Mouse (Mus musculus) ES-Bruce4 (cell line): Measurements from ENCODE around the gene Slc30a2.

Experiments used
- CTCF ChIP-seq: IDR thresholded peaks from one replicate; pipeline ENCODE4 v1.8.1; 2011; ENCODE audit warnings: low read depth, low read length
- EP300 ChIP-seq: IDR thresholded peaks from 2 replicates; pipeline ENCODE4 v1.6.1; 2011; ENCODE audit warnings: low read depth, low read length; ENCODE audit not compliant: insufficient read depth
- POLR2A ChIP-seq: IDR thresholded peaks from one replicate; pipeline ENCODE4 v1.8.1; 2011; ENCODE audit warnings: low read length; ENCODE audit not compliant: insufficient read depth

- TF ChIP-seq EP300 = no peak
- no peak for TF ChIP-seq CTCF
- TF ChIP-seq POLR2A = no peak
Observed at GRCm38 (mm10) chr4:134315470-134315869, 27.5 kb upstream of the Slc30a2 start.
